Mouse (Mus musculus) neural tube, embryonic 11.5 days (tissue): ENCODE results near the gene Magi3. TPM values are rescaled to one million over a fixed set of nuclear protein-coding genes. Genes with fewer than 3 reads are reported as not detected.

ENCODE experiments used
- ATAC-seq: fragments of 200-750 bp; cut with Nextera tagmentation; 2 replicates; pipeline ENCODE4 v1.8.0; 2017; ENCODE audit warnings: moderate number of reproducible peaks, mild to moderate bottlenecking, moderate TSS enrichment, moderate library complexity; ENCODE audit not compliant: insufficient read depth, low FRiP score, low TSS enrichment
- DNase-seq: peaks from one replicate; pipeline ENCODE4 v3.0.0-alpha.2; 2015; ENCODE audit warnings: low spot score
- H3K27ac ChIP-seq: fragments of 300-500 bp; sonication (generic); 2 replicates; pipeline ENCODE4 v1.5.1; 2014; ENCODE audit warnings: low read depth, mild to moderate bottlenecking, low read length
- H3K27me3 ChIP-seq: fragments of 300-500 bp; sonication (generic); 2 replicates; pipeline ENCODE4 v1.6.1; 2014; ENCODE audit warnings: mild to moderate bottlenecking, low read length, mixed read lengths; ENCODE audit not compliant: control insufficient read depth, insufficient read depth
- H3K36me3 ChIP-seq: fragments of 300-500 bp; sonication (generic); 2 replicates; pipeline ENCODE4 v1.6.1; 2014; ENCODE audit warnings: mild to moderate bottlenecking, low read length, moderate library complexity, mixed read lengths; ENCODE audit not compliant: control insufficient read depth, insufficient read depth
- H3K4me1 ChIP-seq: fragments of 300-500 bp; sonication (generic); 2 replicates; pipeline ENCODE4 v1.6.1; 2014; ENCODE audit warnings: low read length, mixed read lengths; ENCODE audit not compliant: control insufficient read depth, insufficient read depth
- H3K4me2 ChIP-seq: fragments of 300-500 bp; sonication (generic); 2 replicates; pipeline ENCODE4 v1.6.1; 2014; ENCODE audit warnings: low read depth, mild to moderate bottlenecking, moderate library complexity
- H3K4me3 ChIP-seq: fragments of 300-500 bp; sonication (generic); 2 replicates; pipeline ENCODE4 v1.5.1; 2014; ENCODE audit warnings: low read depth, low read length
- H3K9ac ChIP-seq: fragments of 300-500 bp; sonication (generic); 2 replicates; pipeline ENCODE4 v1.6.1; 2014; ENCODE audit warnings: mild to moderate bottlenecking, low read length
- H3K9me3 ChIP-seq: fragments of 300-500 bp; sonication (generic); 2 replicates; pipeline ENCODE4 v1.6.1; 2016; ENCODE audit warnings: low read length; ENCODE audit not compliant: control insufficient read depth
- WGBS: fragments of 180-500 bp; shearing (Covaris S2); extraction: QIAGEN DNeasy Blood & Tissue Kit; methylation state at CpG from one replicate; pipeline ENCODE4 v1.1.7; 2014; 5-methylcytosine and 5-hydroxymethylcytosine counted together
- polyA plus RNA-seq: library from polyadenylated mRNA; unstranded; fragments of >200 nt; fragmentation: Nextera tagmentation; extraction: Ambion mirVana; gene quantifications from 2 replicates; pipeline ENCODE4 v1.2.1, GENCODE M21; 2014

Magi3 gene
- polyA plus RNA-seq, 1 experiment from 2014 or later, result 5.5 TPM

DNA sequence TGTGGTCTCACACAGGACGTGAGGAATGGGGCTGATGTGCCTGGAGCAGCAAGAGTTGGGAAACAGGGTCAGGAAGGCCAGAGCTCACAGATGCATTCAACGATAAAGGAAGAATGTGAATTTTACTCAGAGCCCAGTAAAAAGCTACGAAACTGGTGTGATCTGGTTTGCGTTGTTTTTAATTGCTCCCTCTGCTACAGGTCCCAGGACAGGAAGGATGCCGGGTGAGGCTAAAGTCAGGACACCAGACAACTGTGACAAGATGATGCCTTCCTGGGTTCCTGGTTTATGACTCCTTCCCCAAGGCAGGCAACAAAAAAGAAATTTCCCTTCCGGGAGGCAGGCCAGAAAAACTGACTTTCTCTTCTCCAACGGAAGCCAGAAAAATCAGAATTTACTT lies 6.6 kb upstream of the Magi3 start:
- DNase-seq (no peak), ATAC-seq (no peak)
- WGBS, result 45% methylated on average over 7 of the region's 7 CpGs
- no peak overlapping the region for H3K27ac ChIP-seq
- H3K27me3 ChIP-seq, result no peaks in the 10 kb centered on the region
- no peaks in the 10 kb centered on the region for H3K4me1 ChIP-seq
- no peak overlapping the region for H3K9ac ChIP-seq
- no peak overlapping the region for H3K4me3 ChIP-seq
- H3K36me3 ChIP-seq, result no peaks in the 10 kb centered on the region
- no peak overlapping the region for H3K4me2 ChIP-seq
- H3K9me3 ChIP-seq, result no peaks in the 10 kb centered on the region

DNA sequence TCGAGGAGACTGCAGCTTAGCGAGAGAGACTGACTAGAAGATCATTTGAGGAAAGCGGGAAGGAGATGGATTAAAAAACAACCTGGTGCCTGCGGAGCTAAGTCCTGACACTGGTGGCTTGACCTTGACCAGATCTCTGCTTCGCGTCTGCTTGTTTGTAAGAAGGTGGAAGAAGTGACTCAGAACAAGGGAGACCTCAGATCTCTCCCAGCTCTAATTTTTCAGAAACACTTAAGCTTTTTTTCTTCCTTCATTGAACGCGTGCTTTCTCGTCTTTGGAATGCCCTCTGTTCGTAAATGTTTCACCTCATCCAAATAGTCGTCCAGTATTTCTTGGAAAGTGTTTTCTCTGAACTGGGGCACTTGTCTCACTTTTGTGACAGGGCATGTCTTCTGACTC lies 982 bp upstream of the Magi3 start:
- 9% methylated on average over 11 of the region's 11 CpGs for WGBS
- no peaks in the 10 kb centered on the region for H3K36me3 ChIP-seq
- H3K9me3 ChIP-seq, result no peaks in the 10 kb centered on the region
- peak overlapping the region; percentile 82 for H3K4me3 ChIP-seq
- H3K9ac ChIP-seq, result no peak overlapping the region
- H3K27ac ChIP-seq, result no peak overlapping the region
- no peaks in the 10 kb centered on the region for H3K4me1 ChIP-seq
- DNase-seq (peak; percentile 19), ATAC-seq (no peak)
- peak overlapping the region; percentile 79 for H3K4me2 ChIP-seq
- H3K27me3 ChIP-seq, result no peaks in the 10 kb centered on the region

DNA sequence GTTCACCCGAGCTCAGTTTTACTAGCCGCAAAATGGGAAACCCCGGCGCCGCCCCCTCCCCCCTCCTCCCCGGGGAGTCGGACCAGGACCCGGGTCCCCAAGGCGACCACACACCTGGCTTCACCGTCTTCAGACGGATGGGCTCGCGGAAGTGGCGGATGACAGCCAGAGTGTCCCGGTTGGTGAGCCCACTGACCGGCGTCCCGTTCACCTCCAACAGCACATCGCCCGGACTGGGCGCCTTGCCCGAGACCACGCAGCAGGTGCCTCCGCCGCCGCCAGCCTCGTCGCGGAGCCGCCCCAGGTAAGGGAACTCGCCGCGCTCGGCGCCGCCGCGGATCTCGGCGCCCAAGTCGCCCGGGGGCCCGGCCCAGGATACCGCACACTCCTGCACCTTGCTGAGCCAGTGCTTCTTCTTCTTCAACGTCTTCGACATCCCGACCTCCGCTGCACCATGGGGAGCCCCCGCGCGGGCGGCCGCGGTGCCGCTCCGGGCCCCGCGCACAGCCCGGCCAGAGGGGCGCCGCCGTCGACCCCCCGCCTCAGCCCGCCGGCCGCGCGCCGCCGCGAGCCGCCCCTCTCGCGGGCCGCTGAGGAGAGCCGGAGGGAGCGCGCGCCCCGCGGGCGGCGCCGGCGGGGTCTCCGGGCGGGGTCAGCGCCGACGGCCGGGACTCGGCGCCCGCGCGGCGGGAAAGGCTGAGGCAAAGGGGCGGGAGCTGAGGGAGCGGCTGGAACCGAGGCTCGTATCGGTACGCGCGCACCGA lies 461 bp downstream of the Magi3 start:
- WGBS, result under 1% methylated on average over 87 of the region's 107 CpGs
- Histone ChIP-seq H3K27me3 (no peaks in the 10 kb centered on the region), H3K4me3 (peak overlapping the region; percentile 82), H3K9ac (peak overlapping the region; percentile 86), H3K27ac (peak overlapping the region; percentile 97), H3K9me3 (no peaks in the 10 kb centered on the region), H3K4me1 (no peaks in the 10 kb centered on the region), H3K36me3 (no peaks in the 10 kb centered on the region), H3K4me2 (peak overlapping the region; percentile 79)
- DNase-seq (peak; percentile 44), ATAC-seq (peak; percentile 60)

DNA sequence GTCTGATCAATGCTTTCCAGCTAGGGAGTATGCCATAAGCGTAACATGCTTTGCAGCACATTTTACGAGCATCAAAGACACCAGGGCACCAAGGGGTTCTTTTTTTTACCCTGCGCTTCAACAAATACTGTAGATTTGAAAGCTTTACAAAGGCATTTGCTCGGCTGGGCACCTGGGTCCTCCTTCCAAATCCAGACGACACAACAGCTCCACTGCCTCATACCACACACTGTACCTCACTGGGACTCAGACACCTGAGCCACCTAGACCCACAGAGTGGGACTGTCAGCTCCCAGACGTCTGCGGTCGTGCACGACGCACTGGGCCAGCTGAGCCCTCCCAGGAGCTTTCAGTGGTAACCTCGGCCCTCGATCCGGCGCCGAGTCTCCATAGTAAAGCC lies 1.2 kb downstream of the Magi3 start:
- WGBS, result 1% methylated on average over 15 of the region's 15 CpGs
- H3K4me2 ChIP-seq, result peak overlapping the region; percentile 79
- H3K4me1 ChIP-seq, result no peaks in the 10 kb centered on the region
- H3K9ac ChIP-seq, result peak overlapping the region; percentile 86
- no peaks in the 10 kb centered on the region for H3K36me3 ChIP-seq
- peak overlapping the region; percentile 82 for H3K4me3 ChIP-seq
- no peak overlapping the region for H3K27ac ChIP-seq
- DNase-seq, result peak; percentile 48
- H3K27me3 ChIP-seq, result no peaks in the 10 kb centered on the region
- H3K9me3 ChIP-seq, result no peaks in the 10 kb centered on the region
- no peak for ATAC-seq

DNA sequence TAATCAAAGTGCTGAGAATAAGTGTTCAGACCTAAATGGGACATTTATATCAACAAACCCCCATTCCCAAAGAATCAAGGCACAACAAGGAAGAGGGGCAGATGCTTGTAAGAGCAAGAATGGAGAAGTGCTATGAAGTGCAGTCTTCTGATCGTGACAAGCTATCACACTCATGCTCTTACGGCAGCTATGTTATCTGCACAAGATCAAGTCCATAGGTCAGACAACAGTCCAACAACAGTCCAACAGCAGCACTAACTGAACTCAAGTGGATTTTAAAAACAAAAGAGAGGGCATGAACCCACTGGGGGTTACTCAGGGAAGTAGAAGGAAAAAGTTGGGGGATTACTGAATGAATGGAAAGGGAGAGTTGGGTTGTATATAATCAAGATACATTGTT lies 30.4 kb downstream of the Magi3 start:
- no peak for ATAC-seq
- WGBS, result 93% methylated on average over 2 of the region's 2 CpGs

DNA sequence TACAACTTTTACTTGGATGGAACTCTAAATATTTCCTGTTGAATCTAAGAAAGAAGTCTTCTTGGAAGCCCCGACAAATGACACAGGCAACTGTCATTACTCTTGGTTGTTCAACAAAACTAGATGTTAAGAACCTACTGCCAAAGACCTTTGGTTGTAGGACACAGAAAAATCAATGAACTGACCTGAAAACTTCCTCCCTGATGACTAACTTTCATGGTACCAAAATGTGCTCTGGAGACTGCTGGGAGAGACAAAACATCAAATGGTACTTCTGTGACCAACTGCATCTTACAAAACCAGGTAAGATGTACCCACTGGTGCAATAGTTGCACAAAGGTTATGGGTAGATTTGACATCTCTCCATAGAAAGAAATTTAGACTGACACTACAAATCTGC lies 30.9 kb downstream of the Magi3 start:
- 94% methylated on average over 1 of the region's 1 CpGs for WGBS
- no peak for ATAC-seq

More for the DNA sequence above, 30.4 kb downstream of the Magi3 start:
- Histone ChIP-seq H3K36me3 (no peaks in the 10 kb centered on the region), H3K27me3 (no peaks in the 10 kb centered on the region), H3K4me2 (no peak overlapping the region), H3K9ac (no peak overlapping the region), H3K4me3 (no peak overlapping the region), H3K4me1 (no peaks in the 10 kb centered on the region), H3K9me3 (no peaks in the 10 kb centered on the region), H3K27ac (no peak overlapping the region)
- no peak for DNase-seq

DNA sequence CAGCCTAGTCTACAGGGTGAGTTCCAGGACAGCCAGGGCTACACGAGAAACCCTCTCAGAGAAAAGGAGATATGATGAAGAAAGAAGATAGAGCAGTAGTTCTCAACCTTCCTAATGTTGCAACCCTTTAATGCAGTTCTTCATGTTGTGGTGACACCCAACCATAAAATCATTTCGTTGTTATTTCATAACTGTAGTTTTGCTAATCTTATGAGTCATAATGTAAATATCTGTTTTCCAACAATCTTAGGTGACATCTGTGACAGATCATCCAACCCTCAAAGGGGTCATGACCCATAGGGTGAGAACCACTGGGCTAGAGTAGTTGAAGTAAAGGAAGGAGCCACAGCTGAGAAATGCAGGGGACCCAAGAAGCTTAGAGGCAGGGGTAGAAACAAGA lies 35.9 kb downstream of the Magi3 start:
- no peak for ATAC-seq
- no peaks in the 10 kb centered on the region for H3K36me3 ChIP-seq

More for the DNA sequence above, 30.9 kb downstream of the Magi3 start:
- DNase-seq, result no peak
- Histone ChIP-seq H3K9ac (no peak overlapping the region), H3K4me2 (no peak overlapping the region), H3K9me3 (no peaks in the 10 kb centered on the region), H3K27me3 (no peaks in the 10 kb centered on the region), H3K4me1 (no peaks in the 10 kb centered on the region), H3K27ac (no peak overlapping the region), H3K36me3 (no peaks in the 10 kb centered on the region), H3K4me3 (no peak overlapping the region)

DNA sequence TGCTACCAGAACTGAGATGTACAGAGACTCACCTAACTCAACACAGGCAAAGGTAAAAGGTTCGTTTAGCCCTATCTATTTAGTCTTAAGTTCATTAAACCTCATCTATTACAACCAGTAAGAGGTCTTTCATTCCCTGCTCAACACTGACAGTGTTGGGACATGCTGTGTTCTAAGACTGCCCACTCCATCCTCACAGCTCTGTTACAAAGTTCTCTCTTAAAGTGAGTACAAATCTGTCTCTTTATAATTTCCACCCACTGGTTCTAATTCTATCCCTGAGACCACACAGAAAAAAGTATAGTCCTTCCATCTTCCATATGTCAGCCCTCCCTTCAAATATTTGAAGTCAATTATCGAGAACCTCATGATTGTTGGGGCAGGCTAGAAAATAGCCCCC lies 36.5 kb downstream of the Magi3 start:
- Histone ChIP-seq H3K27me3 (no peaks in the 10 kb centered on the region), H3K36me3 (no peaks in the 10 kb centered on the region), H3K9ac (no peak overlapping the region), H3K4me2 (no peak overlapping the region), H3K4me1 (no peaks in the 10 kb centered on the region), H3K27ac (no peak overlapping the region), H3K4me3 (no peak overlapping the region), H3K9me3 (no peaks in the 10 kb centered on the region)
- WGBS, result 79% methylated on average over 2 of the region's 2 CpGs
- no peak for DNase-seq
- ATAC-seq, result no peak

More for the DNA sequence above, 35.9 kb downstream of the Magi3 start:
- H3K4me3 ChIP-seq, result no peak overlapping the region
- H3K4me1 ChIP-seq, result no peaks in the 10 kb centered on the region
- no peaks in the 10 kb centered on the region for H3K9me3 ChIP-seq
- no peak for DNase-seq
- no peak overlapping the region for H3K4me2 ChIP-seq
- H3K27ac ChIP-seq, result no peak overlapping the region
- 86% methylated on average over 2 of the region's 2 CpGs for WGBS
- H3K27me3 ChIP-seq, result no peaks in the 10 kb centered on the region
- no peak overlapping the region for H3K9ac ChIP-seq

DNA sequence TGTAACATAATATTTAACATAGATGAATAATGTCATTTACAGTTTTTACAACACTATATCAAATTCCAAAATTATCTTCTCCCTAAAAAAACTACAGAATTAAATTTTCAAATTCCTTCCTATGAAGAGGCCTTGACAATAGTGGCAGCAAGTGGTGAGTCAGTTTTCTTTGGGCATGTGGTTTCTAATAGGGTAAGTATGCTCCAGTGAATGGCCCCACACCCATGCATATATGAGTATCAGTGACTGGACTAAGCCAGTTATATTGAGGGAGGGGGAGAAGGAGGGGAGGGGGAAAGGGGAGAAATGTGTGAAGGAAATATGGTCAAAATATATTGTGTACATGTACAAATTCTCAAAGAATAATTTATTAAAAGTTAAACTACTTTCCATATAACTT lies 37.5 kb downstream of the Magi3 start:
- Histone ChIP-seq H3K4me1 (no peaks in the 10 kb centered on the region), H3K27ac (no peak overlapping the region), H3K4me2 (no peak overlapping the region), H3K36me3 (no peaks in the 10 kb centered on the region), H3K27me3 (no peaks in the 10 kb centered on the region), H3K9ac (no peak overlapping the region), H3K4me3 (no peak overlapping the region), H3K9me3 (no peaks in the 10 kb centered on the region)
- no peak for DNase-seq
- no peak for ATAC-seq
